Mouse (Mus musculus) liver, embryonic 16.5 days (tissue): ENCODE measurements around the gene B4galt1. TPM values are rescaled to one million over a fixed set of nuclear protein-coding genes. Genes with fewer than 3 reads are reported as not detected.
A peak's percentile ranks its signal among the peaks of the same experiment; 100 is the strongest.

ENCODE experiments used
- ATAC-seq: fragments of 200-750 bp; cut with Nextera tagmentation; 2 replicates; pipeline ENCODE4 v1.8.0; 2017; ENCODE audit warnings: low read depth, mild to moderate bottlenecking, moderate number of reproducible peaks, moderate library complexity
- H3K27ac ChIP-seq: fragments of 300-500 bp; sonication (generic); 2 replicates; pipeline ENCODE4 v1.5.1; 2014; ENCODE audit warnings: mild to moderate bottlenecking, low read length
- H3K27me3 ChIP-seq: fragments of 300-500 bp; sonication (generic); 2 replicates; pipeline ENCODE4 v1.6.1; 2014; ENCODE audit warnings: low read depth, low read length, mixed read lengths; ENCODE audit not compliant: control insufficient read depth, insufficient read depth
- H3K36me3 ChIP-seq: fragments of 300-500 bp; sonication (generic); 2 replicates; pipeline ENCODE4 v1.6.1; 2014; ENCODE audit warnings: mild to moderate bottlenecking; ENCODE audit not compliant: control insufficient read depth, insufficient read depth
- H3K4me1 ChIP-seq: fragments of 300-500 bp; sonication (generic); 2 replicates; pipeline ENCODE4 v1.6.1; 2014; ENCODE audit warnings: low read depth, low read length, mixed read lengths; ENCODE audit not compliant: control insufficient read depth
- H3K4me2 ChIP-seq: fragments of 300-500 bp; sonication (generic); 2 replicates; pipeline ENCODE4 v1.6.1; 2014; ENCODE audit warnings: low read depth, low read length, mixed read lengths
- H3K4me3 ChIP-seq: fragments of 300-500 bp; sonication (generic); 2 replicates; pipeline ENCODE4 v1.5.1; 2014; ENCODE audit warnings: low read depth, mild to moderate bottlenecking, low read length
- H3K9ac ChIP-seq: fragments of 300-500 bp; sonication (generic); 2 replicates; pipeline ENCODE4 v1.6.1; 2014; ENCODE audit warnings: low read depth, low read length
- H3K9me3 ChIP-seq: fragments of 300-500 bp; sonication (generic); replicated peaks from 2 replicates; pipeline ENCODE4 v1.6.1; 2016; ENCODE audit warnings: low read length; ENCODE audit not compliant: control insufficient read depth
- WGBS: fragments of 180-500 bp; shearing (Covaris S2); extraction: QIAGEN DNeasy Blood & Tissue Kit; methylation state at CpG from one replicate; pipeline ENCODE4 v1.1.7; 2014; ENCODE audit not compliant: insufficient replicate concordance; 5-methylcytosine and 5-hydroxymethylcytosine counted together
- polyA plus RNA-seq: library from polyadenylated mRNA; unstranded; fragments of >200 nt; fragmentation: Nextera tagmentation; extraction: Ambion mirVana; gene quantifications from 2 replicates; pipeline ENCODE4 v1.2.1, GENCODE M21; 2015

The B4galt1 gene
- polyA plus RNA-seq, 1 experiment from 2014 or later, result 32.6 TPM

DNA sequence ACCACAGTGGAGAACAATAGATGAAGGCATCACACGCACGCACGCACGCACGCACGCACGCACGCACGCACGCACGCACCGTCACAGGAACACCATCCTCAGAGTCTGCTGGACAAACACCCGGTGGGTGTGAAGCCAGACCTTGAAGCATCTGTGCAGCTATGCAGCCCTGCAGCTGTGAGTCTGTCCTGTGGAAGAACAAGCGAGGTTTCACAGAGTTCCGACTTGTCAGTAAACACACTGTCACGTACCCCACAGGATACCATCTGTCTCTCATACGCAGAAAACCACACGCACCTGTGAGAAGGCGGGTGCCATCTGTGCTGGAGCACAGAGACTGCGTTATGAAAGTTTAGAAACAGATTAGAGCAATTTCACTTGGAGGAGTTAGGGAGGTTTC, 22.0 kb upstream of the B4galt1 start:
- H3K27ac ChIP-seq, result no peak overlapping the region
- H3K4me3 ChIP-seq, result no peak overlapping the region
- 71% methylated on average over 20 of the region's 20 CpGs for WGBS
- H3K4me2 ChIP-seq, result no peak overlapping the region
- H3K9me3 ChIP-seq, result no peaks in the 10 kb centered on the region
- no peaks in the 10 kb centered on the region for H3K36me3 ChIP-seq
- H3K9ac ChIP-seq, result no peak overlapping the region
- ATAC-seq, result no peak
- peaks cover 16% of the 10 kb centered on the region for H3K4me1 ChIP-seq
- H3K27me3 ChIP-seq, result no peaks in the 10 kb centered on the region

GRCm38 (mm10) chr4:40874794-40875552, 21.2 kb upstream of the B4galt1 start:
- Histone ChIP-seq H3K27me3 (no peaks in the 10 kb centered on the region), H3K4me2 (no peak overlapping the region), H3K4me3 (no peak overlapping the region), H3K9ac (no peak overlapping the region), H3K27ac (no peak overlapping the region), H3K4me1 (peaks cover 16% of the 10 kb centered on the region), H3K9me3 (no peaks in the 10 kb centered on the region), H3K36me3 (no peaks in the 10 kb centered on the region)
- no peak for ATAC-seq
- 39% methylated on average over 5 of the region's 5 CpGs for WGBS

DNA sequence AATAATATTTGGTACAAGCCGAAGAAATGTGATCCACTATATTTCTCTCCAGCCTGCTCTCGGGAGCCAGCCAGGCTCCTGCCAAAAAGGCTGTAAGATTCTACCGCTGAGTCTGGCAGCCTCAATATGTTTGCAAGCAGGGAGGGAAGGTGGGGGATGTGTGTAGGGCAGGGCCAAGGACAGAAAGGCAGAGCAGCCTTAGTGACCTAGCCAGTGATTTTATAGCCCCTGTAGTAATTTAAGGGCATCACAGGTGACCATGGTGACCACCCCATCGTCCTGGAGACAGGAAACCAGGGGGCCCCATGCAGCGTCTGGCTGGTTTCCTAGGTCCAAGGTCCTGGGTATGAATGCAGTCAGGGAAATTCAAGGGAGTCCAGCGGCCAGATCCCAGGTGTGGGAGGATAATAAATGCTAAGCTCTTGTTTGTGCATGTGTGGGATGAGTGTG, 20.4 kb upstream of the B4galt1 start:
- 44% methylated on average over 6 of the region's 6 CpGs for WGBS
- ATAC-seq, result no peak
- no peak overlapping the region for H3K27ac ChIP-seq
- peaks cover 16% of the 10 kb centered on the region for H3K4me1 ChIP-seq
- no peaks in the 10 kb centered on the region for H3K36me3 ChIP-seq
- no peaks in the 10 kb centered on the region for H3K27me3 ChIP-seq
- H3K9ac ChIP-seq, result no peak overlapping the region
- no peaks in the 10 kb centered on the region for H3K9me3 ChIP-seq
- no peak overlapping the region for H3K4me2 ChIP-seq
- no peak overlapping the region for H3K4me3 ChIP-seq

DNA sequence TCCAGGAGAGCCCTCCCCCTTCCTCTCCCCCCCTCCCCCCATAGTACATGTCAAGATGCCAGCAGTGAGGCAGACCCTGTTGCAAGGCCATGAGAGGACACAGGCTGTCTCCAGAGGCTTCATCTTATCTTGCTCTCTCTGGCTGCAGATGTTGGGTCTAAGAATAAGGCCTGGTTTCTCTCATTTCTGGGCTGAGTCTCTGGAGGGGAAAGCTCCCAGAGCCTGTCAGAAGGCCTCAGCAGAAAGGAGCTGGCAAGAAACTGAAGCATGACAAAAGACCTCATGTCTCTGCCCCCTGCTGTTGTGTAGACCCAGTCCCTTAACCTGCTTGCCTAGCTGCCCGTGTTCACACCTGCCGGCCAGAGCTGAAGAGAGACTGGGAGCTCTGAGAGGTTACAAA, 19.5 kb upstream of the B4galt1 start:
- no peak overlapping the region for H3K27ac ChIP-seq
- no peaks in the 10 kb centered on the region for H3K27me3 ChIP-seq
- peaks cover 16% of the 10 kb centered on the region for H3K4me1 ChIP-seq
- no peaks in the 10 kb centered on the region for H3K36me3 ChIP-seq
- H3K9me3 ChIP-seq, result no peaks in the 10 kb centered on the region
- H3K4me3 ChIP-seq, result no peak overlapping the region
- no peak overlapping the region for H3K4me2 ChIP-seq
- H3K9ac ChIP-seq, result no peak overlapping the region
- ATAC-seq, result no peak
- 79% methylated on average over 2 of the region's 2 CpGs for WGBS

DNA sequence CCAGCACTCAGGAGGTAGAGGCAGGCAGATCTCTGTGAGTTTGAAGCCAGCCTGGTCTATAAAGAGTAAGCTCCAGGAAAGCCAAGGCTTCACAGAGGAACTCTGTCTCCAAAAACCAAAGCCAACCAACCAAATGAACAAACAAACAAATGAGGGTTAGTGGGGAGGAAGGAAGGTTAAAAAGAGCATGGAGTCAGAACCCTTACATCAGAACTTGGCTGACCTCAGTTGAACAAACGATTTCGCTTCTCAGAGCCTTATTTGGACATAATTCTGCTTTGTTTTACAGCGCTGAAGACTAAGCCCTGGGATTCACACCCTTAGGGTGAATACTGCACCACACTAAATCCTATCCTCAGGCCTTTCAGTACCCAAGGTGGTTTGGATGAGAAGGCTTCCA, 18.3 kb upstream of the B4galt1 start:
- Histone ChIP-seq H3K36me3 (no peaks in the 10 kb centered on the region), H3K27me3 (no peaks in the 10 kb centered on the region), H3K27ac (no peak overlapping the region), H3K4me1 (peaks cover 12% of the 10 kb centered on the region), H3K9ac (no peak overlapping the region), H3K9me3 (no peaks in the 10 kb centered on the region), H3K4me2 (no peak overlapping the region), H3K4me3 (no peak overlapping the region)
- WGBS, result 72% methylated on average over 3 of the region's 3 CpGs
- ATAC-seq, result no peak

DNA sequence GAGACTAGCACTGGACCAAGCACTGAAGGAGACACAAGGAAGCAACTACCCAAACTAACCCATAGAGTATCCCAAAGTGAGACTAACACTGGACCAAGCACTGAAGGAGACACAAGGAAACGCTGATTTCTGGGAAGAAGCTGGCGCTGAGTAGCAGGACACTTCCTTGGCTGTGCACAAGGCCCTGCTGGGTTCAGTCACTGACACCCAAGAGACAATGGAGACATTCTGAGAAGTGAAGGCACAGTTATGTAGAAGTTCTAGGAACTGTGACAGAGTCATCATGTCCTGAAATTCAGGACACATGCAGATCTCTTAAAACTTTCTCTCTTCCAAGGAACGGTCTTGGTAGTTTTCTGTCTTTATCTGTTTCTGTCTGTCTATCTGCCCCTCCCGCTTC, 16.4 kb upstream of the B4galt1 start:
- Histone ChIP-seq H3K4me2 (no peak overlapping the region), H3K36me3 (no peaks in the 10 kb centered on the region), H3K27ac (no peak overlapping the region), H3K4me3 (no peak overlapping the region), H3K9me3 (no peaks in the 10 kb centered on the region), H3K9ac (no peak overlapping the region), H3K27me3 (no peaks in the 10 kb centered on the region), H3K4me1 (peaks cover 5% of the 10 kb centered on the region)
- no peak for ATAC-seq
- 47% methylated on average over 4 of the region's 4 CpGs for WGBS

DNA sequence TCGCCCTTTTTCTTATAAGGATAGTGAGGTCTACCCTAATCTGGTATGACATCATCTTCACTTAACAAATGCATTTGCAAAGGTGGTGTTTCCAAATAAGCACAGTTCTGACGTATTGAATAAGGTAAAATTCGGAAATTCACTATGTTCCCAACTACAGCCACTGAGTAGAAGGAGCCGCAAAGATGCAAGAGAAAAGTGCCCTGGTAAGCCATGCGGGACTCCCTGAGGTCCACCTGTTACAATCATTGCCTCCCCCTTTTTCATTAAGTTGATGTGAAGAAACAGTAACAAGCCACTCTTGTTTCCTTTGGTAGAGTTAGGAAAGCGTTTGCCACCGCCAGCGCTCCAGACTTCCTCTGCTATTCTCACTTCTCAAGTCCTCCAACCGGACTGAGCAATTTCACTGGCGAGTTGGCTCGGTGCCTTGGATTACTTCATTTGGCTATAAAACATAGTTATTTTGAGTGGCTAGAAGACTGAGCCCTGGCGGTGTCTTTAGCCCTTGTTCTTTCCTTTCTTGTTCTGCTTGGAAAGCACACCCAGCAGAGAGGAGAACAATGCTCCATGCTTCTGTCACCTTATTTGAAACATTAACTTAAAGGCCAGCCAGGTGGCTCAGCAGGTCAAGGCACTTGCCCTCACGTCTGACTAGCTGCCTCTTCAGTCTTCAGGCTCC, 14.9 kb upstream of the B4galt1 start:
- H3K36me3 ChIP-seq, result no peaks in the 10 kb centered on the region
- ATAC-seq, result no peak
- no peak overlapping the region for H3K9ac ChIP-seq
- no peaks in the 10 kb centered on the region for H3K9me3 ChIP-seq
- no peaks in the 10 kb centered on the region for H3K27me3 ChIP-seq
- H3K4me3 ChIP-seq, result no peak overlapping the region
- H3K4me2 ChIP-seq, result no peak overlapping the region
- WGBS, result 67% methylated on average over 13 of the region's 13 CpGs
- H3K4me1 ChIP-seq, result peaks cover 3% of the 10 kb centered on the region
- H3K27ac ChIP-seq, result no peak overlapping the region

DNA sequence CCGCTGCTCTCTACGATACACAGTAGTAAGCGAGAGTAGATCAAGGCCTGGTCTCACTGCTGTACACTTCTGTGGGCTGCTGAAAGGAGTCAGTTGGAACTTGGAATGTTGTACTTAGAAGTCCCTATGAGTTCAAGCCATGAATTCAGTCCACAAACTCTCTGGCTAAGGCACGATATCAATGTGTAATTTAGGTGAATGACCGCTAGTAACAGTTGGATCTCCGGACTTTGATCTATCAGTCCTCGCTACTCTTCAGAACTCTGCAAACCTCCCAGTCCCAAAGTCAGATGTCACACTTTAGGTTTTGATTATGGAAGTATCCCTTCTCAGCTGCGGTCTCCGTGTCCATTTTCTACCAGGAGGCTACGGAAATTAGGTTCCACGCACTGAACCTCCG, 10.6 kb upstream of the B4galt1 start:
- no peak overlapping the region for H3K4me3 ChIP-seq
- 0 out of 2 replicates have a peak, but pooled peaks have one; percentile 16 for ATAC-seq
- H3K27ac ChIP-seq, result no peak overlapping the region
- 88% methylated on average over 12 of the region's 12 CpGs for WGBS
- no peaks in the 10 kb centered on the region for H3K9me3 ChIP-seq
- H3K4me1 ChIP-seq, result peaks cover 7% of the 10 kb centered on the region
- H3K27me3 ChIP-seq, result no peaks in the 10 kb centered on the region
- no peak overlapping the region for H3K4me2 ChIP-seq
- no peak overlapping the region for H3K9ac ChIP-seq
- no peaks in the 10 kb centered on the region for H3K36me3 ChIP-seq

- H3K9ac ChIP-seq, result no peak overlapping the region
- WGBS, result 42% methylated on average over 3 of the region's 3 CpGs
- H3K4me2 ChIP-seq, result no peak overlapping the region
- ATAC-seq, result peak; percentile 63
- no peaks in the 10 kb centered on the region for H3K36me3 ChIP-seq
- H3K4me3 ChIP-seq, result no peak overlapping the region
- no peak overlapping the region for H3K27ac ChIP-seq
- no peaks in the 10 kb centered on the region for H3K27me3 ChIP-seq
- peaks cover 10% of the 10 kb centered on the region for H3K4me1 ChIP-seq
- H3K9me3 ChIP-seq, result no peaks in the 10 kb centered on the region
These were observed 9.5 kb upstream of the B4galt1 start for GRCm38 (mm10) chr4:40863340-40863739.
